Mouse (Mus musculus) thymus, adult 2 months (tissue): Measurements from ENCODE around the gene Unc13a.

Experiments
- CTCF ChIP-seq: fragments of 200-500 bp; IDR thresholded peaks from 2 replicates; pipeline ENCODE4 v1.5.1; 2012; ENCODE audit warnings: mild to moderate bottlenecking, control low read depth, low read length, moderate library complexity, borderline replicate concordance; ENCODE audit not compliant: control insufficient read depth, poor library complexity, insufficient read depth; ENCODE audit errors: extremely low read depth
- POLR2A ChIP-seq: fragments of 200-500 bp; IDR thresholded peaks from 2 replicates; pipeline ENCODE4 v1.6.1; 2012; ENCODE audit warnings: mild to moderate bottlenecking, low read length, control low read depth, moderate library complexity; ENCODE audit not compliant: control insufficient read depth, poor library complexity, insufficient read depth; ENCODE audit errors: extremely low read depth

DNA sequence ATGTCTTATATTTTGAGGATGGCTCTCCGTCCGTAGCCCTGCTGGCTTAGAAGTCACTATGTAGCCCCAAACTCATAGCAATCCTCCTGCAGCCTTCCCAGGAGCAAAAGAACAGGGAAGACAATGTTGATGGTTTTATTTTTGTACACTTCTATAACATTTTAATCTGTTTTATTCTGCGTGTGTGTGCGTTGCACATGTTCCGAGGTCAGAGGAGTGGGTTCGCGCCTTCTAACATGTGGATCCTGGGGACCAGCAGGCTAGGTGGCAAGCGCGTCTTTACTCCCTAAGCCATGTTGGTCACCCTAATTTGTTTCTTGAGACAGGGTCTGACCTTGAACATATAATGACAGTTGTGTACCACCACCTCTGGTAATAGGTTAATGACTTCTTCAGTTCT, 5.2 kb upstream of the Unc13a start:
- no peak for TF ChIP-seq CTCF
- no peak for TF ChIP-seq POLR2A
